Mouse (Mus musculus) heart, adult 9 months (tissue): ENCODE data around the gene Slc43a1.

ENCODE experiments used
- DNase-seq, 2 experiments: peaks; one replicate each; pipeline ENCODE4 v3.0.0; 2022; ENCODE audit warnings: low spot score in 2 of 2

The Slc43a1 gene

GRCm38 (mm10) chr2:84827283-84827920 is 11.2 kb upstream of the Slc43a1 start:
- DNase-seq: no peak

DNA sequence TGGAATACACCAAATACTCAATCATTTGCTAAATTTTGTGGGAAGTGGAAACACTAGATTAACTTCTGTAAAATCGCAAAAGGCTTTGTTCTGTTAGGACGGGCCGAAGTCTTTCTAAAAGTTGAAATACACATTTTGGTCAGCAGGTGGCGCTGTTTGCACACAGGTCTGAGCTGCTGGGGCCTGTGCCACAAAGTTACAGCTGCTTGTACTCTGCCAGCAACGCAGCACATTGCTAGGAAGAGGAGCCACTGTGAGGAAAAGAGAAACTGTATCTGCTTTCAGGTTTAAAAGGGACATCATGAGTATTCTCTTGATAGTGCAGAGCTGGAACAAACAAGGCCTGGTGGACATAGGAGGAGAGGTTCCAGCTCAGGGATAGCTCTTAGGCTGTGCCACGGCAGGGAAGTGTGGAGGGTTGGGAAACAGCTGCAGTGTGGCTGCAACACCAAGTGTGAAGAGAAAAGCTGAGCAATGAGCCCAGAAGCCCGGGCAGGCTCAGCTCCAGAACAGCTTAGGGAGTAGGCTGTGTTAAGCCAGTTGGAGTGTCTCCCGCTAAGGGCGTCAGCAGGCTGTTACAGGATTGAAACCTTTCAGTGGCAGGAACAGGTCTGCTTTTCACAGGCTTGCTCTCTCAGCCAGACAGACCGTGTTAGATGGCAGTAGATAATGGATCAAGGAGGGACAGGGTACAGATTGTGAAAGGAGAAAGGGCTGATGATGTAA is 6.8 kb upstream of the Slc43a1 start:
- peak; percentile 79 to 91 for DNase-seq

DNA sequence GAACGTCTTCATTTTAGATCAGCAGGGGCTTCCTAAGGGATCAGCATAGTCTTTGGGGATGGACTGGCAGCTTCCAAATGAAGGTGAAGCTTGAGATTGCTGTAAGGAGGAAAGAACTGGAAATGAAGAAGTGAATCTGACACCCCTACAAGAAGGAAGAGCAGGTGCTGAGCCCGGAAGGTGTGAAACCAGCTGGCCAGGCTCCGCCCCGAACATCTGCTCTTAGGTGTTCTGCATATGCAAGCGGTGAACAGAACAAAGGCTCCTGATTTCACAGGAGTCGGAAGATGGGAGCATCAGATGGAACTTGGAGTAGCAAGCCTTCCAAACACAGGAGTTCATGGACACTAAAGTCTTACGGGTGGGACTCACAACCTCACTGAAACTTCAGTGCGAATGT is 1.5 kb upstream of the Slc43a1 start:
- no peak for DNase-seq

- no peak for DNase-seq
Observed at GRCm38 (mm10) chr2:84837817-84838592, 645 bp upstream of the Slc43a1 start.

- DNase-seq: peak; percentile 44 to 55
Observed at GRCm38 (mm10) chr2:84838993-84839980, 637 bp downstream of the Slc43a1 start.

- DNase-seq: peak; percentile 64 to 73
Observed at GRCm38 (mm10) chr2:84840016-84840747, 1.5 kb downstream of the Slc43a1 start.

- DNase-seq: no peak
Observed at GRCm38 (mm10) chr2:84840748-84841563, 2.3 kb downstream of the Slc43a1 start.

- no peak for DNase-seq
Observed at GRCm38 (mm10) chr2:84841905-84842304, 3.3 kb downstream of the Slc43a1 start.

GRCm38 (mm10) chr2:84843654-84844053 is 5.0 kb downstream of the Slc43a1 start:
- no peak for DNase-seq

- DNase-seq: no peak
Observed at GRCm38 (mm10) chr2:84845226-84845625, 6.6 kb downstream of the Slc43a1 start.

DNA sequence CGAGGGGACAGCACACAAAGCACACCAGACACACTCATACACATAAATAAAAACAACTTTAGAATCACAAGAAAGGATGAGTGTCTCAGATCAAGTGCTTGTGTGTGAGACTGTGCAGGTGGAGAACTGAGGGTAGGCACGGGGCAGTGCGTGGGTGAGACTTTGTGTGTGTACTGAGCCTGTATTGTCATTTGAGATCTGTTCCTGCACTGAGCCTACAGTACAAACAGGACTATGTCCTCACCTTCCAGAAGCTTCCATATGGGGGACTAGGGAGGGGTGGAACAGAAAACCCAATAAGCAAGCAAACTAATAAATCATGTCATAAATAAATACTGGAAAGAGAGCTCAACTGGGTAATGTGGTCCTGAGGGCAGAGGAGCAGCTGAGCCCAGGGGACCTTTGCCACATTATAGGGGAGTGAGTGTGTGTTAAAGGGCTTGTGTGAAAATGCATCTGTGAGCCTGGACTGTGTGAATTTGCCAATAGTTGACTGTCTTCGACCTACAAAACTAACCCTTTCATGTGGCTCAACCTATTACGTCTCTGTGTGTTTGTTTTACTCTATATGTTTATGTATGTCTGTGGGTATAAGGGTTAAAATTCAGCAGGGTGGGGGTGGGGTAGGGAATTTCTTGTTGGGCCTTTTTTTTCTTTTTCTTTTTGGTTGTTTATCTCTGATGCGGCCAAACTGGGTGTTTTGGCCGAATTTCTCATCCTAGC is 11.9 kb downstream of the Slc43a1 start:
- no peak for DNase-seq

DNA sequence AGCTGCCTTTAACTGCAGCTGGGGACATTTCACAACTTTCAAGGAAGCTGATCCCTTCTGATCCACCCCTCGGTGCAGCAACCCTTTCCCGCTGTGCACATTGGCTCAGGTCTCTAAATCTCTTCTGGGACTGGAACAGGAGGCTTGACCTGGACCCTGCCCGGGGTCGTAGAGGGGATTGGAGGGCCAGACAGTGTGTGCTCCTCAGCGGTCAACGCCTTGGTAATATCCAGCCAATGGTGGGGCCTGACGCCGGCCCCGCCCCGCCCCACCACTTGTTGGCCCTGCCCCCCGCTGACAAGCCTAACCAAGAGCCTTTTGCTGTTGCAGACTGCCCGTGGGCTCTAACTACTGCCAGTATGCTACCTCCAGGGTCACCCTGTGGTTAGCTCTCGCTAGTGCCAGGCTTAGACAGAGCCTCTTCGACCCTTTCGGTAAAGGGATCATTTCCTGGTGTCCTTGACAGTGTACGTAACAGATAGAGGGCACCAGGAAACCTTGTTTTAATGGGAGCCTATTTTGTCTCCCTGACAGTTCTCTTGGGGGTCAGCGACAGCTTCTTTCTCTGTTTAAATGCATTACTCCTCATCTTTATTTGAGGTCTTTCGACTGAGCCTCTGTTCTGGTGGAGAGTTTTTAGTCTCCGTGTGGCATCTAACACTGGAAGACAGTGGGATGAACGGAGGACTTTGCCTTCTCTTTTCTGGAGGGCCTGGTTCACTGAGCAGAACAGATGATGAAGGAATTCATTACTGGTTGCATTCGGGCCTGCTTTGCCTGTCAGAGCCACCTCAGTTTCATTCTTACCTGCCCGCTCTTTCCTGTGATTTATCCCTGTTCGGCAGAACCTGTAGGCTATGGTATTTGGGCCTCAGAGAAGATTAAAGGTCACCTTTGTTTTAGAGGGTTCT is 12.7 kb downstream of the Slc43a1 start:
- peak; percentile 81 to 85 for DNase-seq

GRCm38 (mm10) chr2:84855732-84856131 is 17.1 kb downstream of the Slc43a1 start:
- DNase-seq: no peak

DNA sequence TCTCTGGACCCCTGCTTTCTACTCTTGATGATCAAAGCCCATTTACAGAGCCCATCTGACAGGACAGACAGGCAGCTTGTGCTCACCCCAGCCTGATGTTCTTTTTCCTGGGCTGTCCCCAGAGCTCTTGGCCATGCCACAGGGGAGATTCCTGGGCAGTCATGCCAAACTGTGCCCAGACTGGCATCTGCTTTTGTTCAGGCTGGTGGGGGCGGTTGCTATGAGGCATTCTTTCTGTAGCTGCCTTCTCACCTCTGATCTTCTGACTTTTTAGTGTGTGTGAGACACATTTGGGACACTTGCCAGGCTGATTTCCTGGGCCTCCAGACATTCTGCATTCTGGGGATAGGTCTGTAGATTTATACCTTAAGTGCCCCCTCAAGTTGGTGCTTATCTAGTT is 19.9 kb downstream of the Slc43a1 start:
- DNase-seq: no peak

DNA sequence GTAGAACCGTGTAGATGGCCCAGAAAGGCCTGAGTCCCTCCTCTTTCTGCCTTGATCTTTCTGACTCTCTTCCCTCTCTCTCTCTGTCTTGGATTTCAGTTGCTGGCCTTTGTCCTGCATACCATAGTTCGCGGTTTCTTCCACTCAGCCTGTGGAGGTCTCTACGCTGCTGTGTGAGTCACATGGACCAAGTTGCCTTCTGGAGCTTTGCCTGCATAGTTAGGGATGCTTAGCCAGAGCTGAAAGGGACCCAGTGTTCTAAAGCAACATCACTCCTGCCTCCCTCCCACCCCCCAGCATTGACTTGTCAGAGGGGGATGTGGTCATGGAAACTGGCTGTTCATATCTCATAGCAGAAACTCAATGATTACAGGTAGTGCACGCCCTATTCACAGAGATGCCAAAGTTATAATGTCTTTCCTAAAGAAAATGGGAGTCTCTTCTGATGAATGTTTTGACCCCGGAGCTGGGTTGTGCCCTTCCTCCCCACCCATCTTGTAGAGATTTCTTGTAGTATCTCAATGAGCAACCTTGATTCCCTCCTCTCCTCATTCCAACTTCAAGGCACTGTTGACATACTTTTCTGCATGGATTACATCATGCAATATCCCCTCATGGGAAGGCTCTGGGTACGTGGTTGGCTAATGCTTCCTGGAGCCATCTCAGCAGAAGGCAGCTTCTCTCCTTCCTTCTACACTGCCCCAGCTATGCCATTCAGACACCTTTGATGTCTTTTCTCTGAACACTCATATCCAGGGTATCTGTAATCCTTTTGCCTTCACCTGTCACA is 21.5 kb downstream of the Slc43a1 start:
- DNase-seq: no peak

GRCm38 (mm10) chr2:84861430-84861829 is 22.8 kb downstream of the Slc43a1 start:
- DNase-seq: no peak

GRCm38 (mm10) chr2:84862231-84862630 is 23.6 kb downstream of the Slc43a1 start:
- no peak for DNase-seq
